Mouse (Mus musculus): ENCODE data around the gene Arpin. TPM values are rescaled to one million over a fixed set of nuclear protein-coding genes. Genes with fewer than 3 reads are reported as not detected.

Arpin gene
- polyA plus RNA-seq (2015; fragmentation: Nextera tagmentation; extraction: Ambion mirVana), result 19.0 and 20.3 TPM in 2 replicates

DNA sequence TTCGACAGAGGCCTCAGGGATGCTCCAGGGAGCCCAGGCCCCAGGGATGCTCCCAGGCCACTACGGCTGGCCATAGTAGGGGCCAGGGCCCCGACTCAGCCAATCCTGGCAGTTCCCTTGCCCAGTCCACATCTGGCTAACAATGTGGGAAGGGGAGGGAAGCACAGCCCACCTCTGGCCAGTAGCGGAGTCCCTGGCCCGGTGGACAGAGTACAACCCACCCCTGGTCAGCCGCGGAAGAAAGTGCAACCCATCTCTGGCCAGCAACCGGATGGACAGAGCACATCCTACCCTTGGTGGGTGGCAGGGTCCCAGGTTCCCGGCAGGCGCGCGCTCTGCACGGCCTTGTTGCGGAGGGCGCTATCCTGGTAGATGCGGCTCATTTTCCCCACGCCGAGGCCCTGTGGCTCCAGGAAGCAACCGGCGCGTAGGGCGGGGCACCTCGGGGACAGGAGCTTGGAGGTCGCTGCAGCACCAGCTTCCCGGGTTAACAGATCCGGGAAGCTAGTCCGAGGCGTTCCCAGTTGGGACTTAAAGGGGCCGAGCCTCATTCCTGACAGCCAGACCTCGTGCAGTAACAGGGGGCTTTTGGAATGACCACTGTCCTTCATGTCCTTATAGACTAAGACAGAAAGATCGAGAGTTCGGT, at the start of gene Arpin:
TSS of gene Arpin (minus strand) at position 498 of the 649 bp plus-strand sequence.
- H3K27ac ChIP-seq, result peak within 1 kb of the TSS; percentile 50
- ATAC-seq (ENCODE audit: low FRiP score), result peak; percentile 69
- peaks cover 3% of the 10 kb centered on the region; the same call in 1 of the 2 replicates for H3K27me3 ChIP-seq
- 0 out of 2 replicates have a peak, but pooled peaks cover 4% of the 10 kb centered on the region for H3K36me3 ChIP-seq
- 2% methylated on average over 32 of the region's 32 CpGs for WGBS
- H3K4me1 ChIP-seq (replicated peaks), result peaks cover 22% of the 10 kb centered on the region
- peak within 1 kb of the TSS; percentile 65 for H3K4me2 ChIP-seq
- H3K4me3 ChIP-seq, result peak within 1 kb of the TSS; percentile 50
- H3K9me3 ChIP-seq, result no peaks in the 10 kb centered on the region
- peak within 1 kb of the TSS; percentile 74 for H3K9ac ChIP-seq

DNA sequence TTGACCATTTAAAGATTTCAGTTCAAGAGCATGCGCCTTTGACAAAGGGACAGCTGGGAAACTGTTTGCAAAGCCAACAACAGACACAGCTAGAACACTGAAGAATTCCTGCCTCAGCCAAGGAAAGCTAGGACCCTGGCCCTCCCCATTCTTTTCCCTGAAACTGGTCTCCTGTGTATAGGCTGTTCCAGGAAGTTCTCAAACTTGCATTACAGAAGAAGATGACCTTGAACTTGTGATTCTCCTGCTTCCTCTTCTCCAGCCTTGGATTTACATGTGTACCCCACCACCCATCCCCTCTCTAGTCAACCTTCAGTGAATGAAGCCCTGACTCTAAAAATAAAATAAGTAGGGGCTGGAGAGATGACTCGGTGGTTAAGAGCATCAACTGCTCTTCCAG, 40.2 kb upstream of the Arpin start:
- Histone ChIP-seq H3K27me3 (no peaks in the 10 kb centered on the region), H3K9me3 (no peaks in the 10 kb centered on the region), H3K9ac (no peak overlapping the region), H3K4me2 (no peak overlapping the region), H3K4me1 (replicated peaks) (no peaks in the 10 kb centered on the region), H3K36me3 (no peaks in the 10 kb centered on the region), H3K4me3 (no peak overlapping the region), H3K27ac (no peak overlapping the region)
- no peak for ATAC-seq (ENCODE audit: low FRiP score)
- 89% methylated on average over 2 of the region's 2 CpGs for WGBS

DNA sequence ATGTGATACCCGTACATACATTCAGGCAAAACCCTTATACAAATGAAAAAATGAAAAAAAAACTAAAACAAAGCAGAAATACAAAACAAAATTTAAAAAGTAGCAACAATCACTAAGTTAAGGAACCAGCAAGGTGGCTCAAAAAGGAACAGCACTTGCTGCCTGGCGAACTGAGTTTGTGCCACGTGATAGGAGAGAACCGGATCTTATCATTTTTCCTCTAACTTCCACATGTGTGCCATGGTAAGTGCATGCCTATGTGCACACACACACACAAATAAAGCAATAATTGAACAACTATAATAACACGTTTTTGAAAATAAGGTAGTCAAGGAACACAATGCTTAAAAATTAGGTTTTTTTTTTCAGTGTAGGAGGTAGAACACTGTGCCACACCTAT, 37.0 kb upstream of the Arpin start:
- no peak for ATAC-seq (ENCODE audit: low FRiP score)

DNA sequence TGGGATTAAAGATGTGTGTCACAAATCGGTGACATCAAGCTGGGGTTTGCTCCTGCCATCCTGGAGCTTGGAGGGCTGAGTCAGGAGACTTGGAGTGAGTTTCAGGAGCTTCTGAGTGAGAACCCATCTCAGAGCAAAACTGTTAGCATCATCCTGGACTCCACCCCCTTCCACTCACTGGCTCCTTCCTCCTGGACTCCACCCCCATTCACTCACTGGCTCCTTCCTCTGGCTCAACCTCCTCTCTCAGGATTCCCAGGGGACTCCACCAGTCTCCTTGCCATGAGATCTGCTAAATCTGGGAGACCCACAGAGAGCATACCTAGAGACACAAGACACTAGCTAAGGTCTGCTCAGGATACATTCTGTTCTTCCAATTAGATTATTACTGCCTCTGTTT, 35.2 kb upstream of the Arpin start:
- Histone ChIP-seq H3K4me2 (no peak overlapping the region), H3K9me3 (no peaks in the 10 kb centered on the region), H3K9ac (no peak overlapping the region), H3K27me3 (no peaks in the 10 kb centered on the region), H3K4me1 (replicated peaks) (no peaks in the 10 kb centered on the region), H3K36me3 (no peaks in the 10 kb centered on the region), H3K4me3 (no peak overlapping the region), H3K27ac (no peak overlapping the region)
- no peak for ATAC-seq (ENCODE audit: low FRiP score)
- WGBS, result 59% methylated on average over 1 of the region's 1 CpGs

More for the DNA sequence above, 37.0 kb upstream of the Arpin start:
- H3K27ac ChIP-seq, result no peak overlapping the region
- no peak overlapping the region for H3K4me3 ChIP-seq
- no peaks in the 10 kb centered on the region for H3K9me3 ChIP-seq
- no peak overlapping the region for H3K4me2 ChIP-seq
- H3K4me1 ChIP-seq (replicated peaks), result no peaks in the 10 kb centered on the region
- no peaks in the 10 kb centered on the region for H3K36me3 ChIP-seq
- 88% methylated on average over 5 of the region's 5 CpGs for WGBS
- no peaks in the 10 kb centered on the region for H3K27me3 ChIP-seq
- no peak overlapping the region for H3K9ac ChIP-seq

DNA sequence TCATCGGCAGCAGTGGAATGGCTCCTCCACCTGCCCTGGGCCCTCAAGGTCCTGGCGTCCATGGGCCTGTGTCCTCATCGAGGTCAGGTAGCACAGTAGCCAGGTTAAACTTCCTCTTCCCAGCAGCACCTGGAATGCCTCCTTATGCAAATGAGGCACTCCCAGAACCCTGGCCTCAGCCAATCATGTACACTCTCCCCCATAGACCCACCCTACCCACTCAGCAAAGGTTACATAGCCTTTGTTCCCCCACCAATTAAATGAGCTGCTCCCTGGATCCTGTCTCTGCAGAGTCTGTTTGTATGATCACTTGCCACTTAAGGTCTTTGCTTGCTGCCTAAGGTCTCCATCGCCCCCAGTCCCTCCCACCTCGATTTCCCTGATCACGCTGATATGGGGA, 33.2 kb upstream of the Arpin start:
- Histone ChIP-seq H3K36me3 (no peaks in the 10 kb centered on the region), H3K27me3 (no peaks in the 10 kb centered on the region), H3K9ac (no peak overlapping the region), H3K4me1 (replicated peaks) (no peaks in the 10 kb centered on the region), H3K4me2 (no peak overlapping the region), H3K4me3 (no peak overlapping the region), H3K9me3 (no peaks in the 10 kb centered on the region), H3K27ac (no peak overlapping the region)
- ATAC-seq (ENCODE audit: low FRiP score), result no peak
- 79% methylated on average over 6 of the region's 6 CpGs for WGBS

DNA sequence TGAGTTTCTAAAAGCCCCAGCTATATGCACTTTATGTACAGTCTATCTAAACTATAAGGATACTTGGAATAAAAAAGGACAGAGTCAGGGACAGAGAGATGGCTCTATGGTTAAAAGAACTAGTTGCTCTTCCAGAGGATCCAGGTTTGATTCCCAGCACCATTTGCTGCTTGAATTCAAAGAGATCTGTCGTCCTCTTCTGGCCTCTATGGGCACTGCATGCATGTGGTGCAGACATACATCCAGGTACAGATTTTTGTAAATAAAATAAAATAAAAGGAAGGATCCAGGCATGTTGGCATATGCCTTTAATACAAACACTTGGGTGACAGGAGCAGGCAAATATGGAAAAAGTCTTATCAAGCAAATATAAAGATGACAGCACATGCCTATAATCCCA, 26.4 kb upstream of the Arpin start:
- WGBS, result 70% methylated on average over 1 of the region's 1 CpGs
- Histone ChIP-seq H3K27ac (no peak overlapping the region), H3K9me3 (no peaks in the 10 kb centered on the region), H3K4me2 (no peak overlapping the region), H3K9ac (no peak overlapping the region), H3K36me3 (no peaks in the 10 kb centered on the region), H3K27me3 (no peaks in the 10 kb centered on the region), H3K4me3 (no peak overlapping the region), H3K4me1 (replicated peaks) (no peaks in the 10 kb centered on the region)
- no peak for ATAC-seq (ENCODE audit: low FRiP score)

DNA sequence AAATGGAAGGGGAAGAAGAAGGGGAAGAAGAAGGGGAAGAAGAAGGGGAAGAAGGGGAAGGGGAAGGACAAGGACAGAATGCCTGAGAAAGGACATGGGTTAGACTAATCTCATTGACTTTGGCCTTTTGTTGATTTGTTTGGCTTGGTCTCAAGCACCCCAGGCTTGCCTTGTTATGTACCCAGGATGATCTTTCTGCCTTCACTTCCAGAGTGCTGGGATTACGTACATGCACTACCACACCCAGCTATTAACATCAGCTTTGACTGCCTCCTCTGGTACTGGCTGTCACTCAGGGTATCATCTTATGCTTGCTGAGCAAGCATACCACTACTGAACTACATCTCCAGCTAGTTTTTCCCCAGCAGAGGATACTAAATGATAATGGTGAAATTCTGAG, 21.0 kb upstream of the Arpin start:
- no peaks in the 10 kb centered on the region for H3K4me1 ChIP-seq (replicated peaks)
- H3K4me3 ChIP-seq, result no peak overlapping the region
- H3K36me3 ChIP-seq, result no peaks in the 10 kb centered on the region
- H3K9me3 ChIP-seq, result no peaks in the 10 kb centered on the region
- ATAC-seq (ENCODE audit: low FRiP score), result no peak
- no peaks in the 10 kb centered on the region for H3K27me3 ChIP-seq
- no peak overlapping the region for H3K4me2 ChIP-seq
- no peak overlapping the region for H3K27ac ChIP-seq
- no peak overlapping the region for H3K9ac ChIP-seq
- 88% methylated on average over 1 of the region's 1 CpGs for WGBS

DNA sequence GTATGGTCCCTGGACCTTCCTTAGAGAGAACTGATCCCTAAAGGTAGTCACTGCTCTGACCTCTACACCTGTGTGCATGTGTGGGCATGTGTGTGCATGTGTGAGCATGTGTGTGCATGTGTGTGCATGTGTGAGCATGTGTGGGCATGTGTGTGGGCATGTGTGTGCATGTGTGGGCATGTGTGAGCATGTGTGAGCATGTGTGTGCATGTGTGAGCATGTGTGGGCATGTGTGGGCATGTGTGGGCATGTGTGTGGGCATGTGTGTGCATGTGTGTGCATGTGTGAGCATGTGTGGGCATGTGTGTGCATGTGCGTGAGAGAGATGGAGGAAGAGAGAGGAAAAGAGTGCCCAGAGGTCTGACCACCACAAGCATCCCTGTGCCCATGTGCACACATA, 19.7 kb upstream of the Arpin start:
- no peaks in the 10 kb centered on the region for H3K4me1 ChIP-seq (replicated peaks)
- H3K36me3 ChIP-seq, result no peaks in the 10 kb centered on the region
- WGBS, result 86% methylated on average over 1 of the region's 1 CpGs
- H3K9me3 ChIP-seq, result no peaks in the 10 kb centered on the region
- no peak overlapping the region for H3K9ac ChIP-seq
- no peak overlapping the region for H3K27ac ChIP-seq
- H3K4me3 ChIP-seq, result no peak overlapping the region
- ATAC-seq (ENCODE audit: low FRiP score), result no peak
- no peaks in the 10 kb centered on the region for H3K27me3 ChIP-seq
- H3K4me2 ChIP-seq, result no peak overlapping the region

DNA sequence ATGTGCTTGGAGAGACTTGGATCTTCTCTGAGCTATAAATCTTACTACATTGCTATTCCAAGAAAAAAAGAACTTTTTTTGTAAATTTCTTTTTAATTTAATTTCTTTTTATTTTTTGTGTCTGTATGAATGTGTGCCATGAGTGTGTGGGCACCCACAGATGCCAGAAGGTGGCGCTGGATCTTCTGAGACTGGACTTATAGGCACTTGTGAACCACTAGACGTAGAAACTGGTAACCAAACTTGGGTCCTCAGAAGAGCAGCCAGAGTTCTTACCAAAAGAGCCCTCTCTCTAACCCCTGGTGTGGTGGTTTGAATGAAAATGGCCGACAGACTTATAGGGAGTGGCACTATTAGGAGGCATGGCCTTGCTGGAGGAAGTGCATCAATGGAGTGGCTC, 15.9 kb upstream of the Arpin start:
- H3K36me3 ChIP-seq, result no peaks in the 10 kb centered on the region
- H3K9me3 ChIP-seq, result no peaks in the 10 kb centered on the region
- H3K9ac ChIP-seq, result no peak overlapping the region
- no peak overlapping the region for H3K4me3 ChIP-seq
- H3K27ac ChIP-seq, result no peak overlapping the region
- no peaks in the 10 kb centered on the region for H3K4me1 ChIP-seq (replicated peaks)
- WGBS, result 72% methylated on average over 3 of the region's 3 CpGs
- no peaks in the 10 kb centered on the region for H3K27me3 ChIP-seq
- H3K4me2 ChIP-seq, result no peak overlapping the region
- no peak for ATAC-seq (ENCODE audit: low FRiP score)

DNA sequence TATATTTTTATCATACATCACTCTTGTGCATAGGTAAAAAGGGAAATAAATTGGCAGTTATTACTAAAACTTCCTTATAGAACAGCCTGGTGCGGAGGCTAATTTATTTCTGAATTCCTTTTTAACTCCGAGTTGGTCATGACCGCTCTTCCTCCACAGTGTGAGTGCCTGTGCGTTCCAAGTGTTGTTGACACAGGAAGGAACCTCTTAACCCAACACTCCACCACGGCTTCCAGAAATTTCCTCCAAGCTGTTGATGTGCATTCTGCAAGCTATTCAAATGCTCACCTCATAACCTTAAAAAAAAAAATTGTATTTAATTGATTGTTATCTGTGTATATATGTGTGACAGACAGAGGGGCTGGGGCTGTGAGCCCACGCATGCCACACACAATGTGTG, 15.1 kb upstream of the Arpin start:
- H3K9ac ChIP-seq, result no peak overlapping the region
- no peaks in the 10 kb centered on the region for H3K27me3 ChIP-seq
- H3K4me3 ChIP-seq, result no peak overlapping the region
- ATAC-seq (ENCODE audit: low FRiP score), result no peak
- no peak overlapping the region for H3K27ac ChIP-seq
- no peaks in the 10 kb centered on the region for H3K9me3 ChIP-seq
- 82% methylated on average over 6 of the region's 6 CpGs for WGBS
- no peak overlapping the region for H3K4me2 ChIP-seq
- no peaks in the 10 kb centered on the region for H3K4me1 ChIP-seq (replicated peaks)
- no peaks in the 10 kb centered on the region for H3K36me3 ChIP-seq

DNA sequence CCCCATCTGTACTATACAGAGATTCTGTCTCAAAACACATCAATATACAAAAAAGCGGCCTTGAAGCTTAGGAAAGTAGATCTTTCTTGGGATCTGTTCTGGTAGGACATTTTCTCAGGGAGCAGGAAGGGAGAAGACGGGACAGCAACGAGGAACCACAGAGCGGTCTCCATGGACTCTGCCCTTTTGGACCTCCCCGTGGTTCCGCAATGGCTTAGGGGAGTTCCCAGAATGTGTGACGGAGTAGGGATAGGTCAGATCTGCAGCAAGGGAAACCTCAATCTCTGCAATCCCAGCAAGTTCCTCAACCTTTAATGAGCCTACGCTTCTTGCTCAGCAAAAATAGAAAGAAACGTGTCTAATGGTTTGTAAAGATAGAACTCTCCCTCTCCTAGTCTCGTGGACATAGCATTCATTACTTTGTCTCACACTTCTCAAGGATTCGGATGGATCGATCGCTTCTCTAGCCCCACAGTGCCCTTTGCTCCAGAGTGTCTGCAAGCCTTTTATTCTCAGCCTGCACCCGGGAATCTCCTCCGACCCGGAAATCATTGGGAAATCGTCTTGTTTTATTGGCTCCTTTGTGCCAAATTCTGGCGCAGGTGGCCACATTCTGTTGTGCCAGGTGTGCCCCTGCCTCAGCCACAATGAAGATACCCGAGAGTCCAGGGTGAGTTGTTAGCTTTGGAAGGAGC, 499 bp upstream of the Arpin start:
- H3K27ac ChIP-seq, result peak overlapping the region; percentile 50
- ATAC-seq (ENCODE audit: low FRiP score), result peak; percentile 43; the same call in 1 of the 2 replicates
- peak overlapping the region; percentile 65 for H3K4me2 ChIP-seq
- H3K9me3 ChIP-seq, result no peaks in the 10 kb centered on the region
- peak overlapping the region; percentile 74 for H3K9ac ChIP-seq
- WGBS, result 7% methylated on average over 19 of the region's 19 CpGs
- H3K4me1 ChIP-seq (replicated peaks), result peaks cover 22% of the 10 kb centered on the region
- H3K27me3 ChIP-seq, result peaks cover 3% of the 10 kb centered on the region; the same call in 1 of the 2 replicates
- H3K4me3 ChIP-seq, result peak overlapping the region; percentile 50
- H3K36me3 ChIP-seq, result no peaks in the 10 kb centered on the region

DNA sequence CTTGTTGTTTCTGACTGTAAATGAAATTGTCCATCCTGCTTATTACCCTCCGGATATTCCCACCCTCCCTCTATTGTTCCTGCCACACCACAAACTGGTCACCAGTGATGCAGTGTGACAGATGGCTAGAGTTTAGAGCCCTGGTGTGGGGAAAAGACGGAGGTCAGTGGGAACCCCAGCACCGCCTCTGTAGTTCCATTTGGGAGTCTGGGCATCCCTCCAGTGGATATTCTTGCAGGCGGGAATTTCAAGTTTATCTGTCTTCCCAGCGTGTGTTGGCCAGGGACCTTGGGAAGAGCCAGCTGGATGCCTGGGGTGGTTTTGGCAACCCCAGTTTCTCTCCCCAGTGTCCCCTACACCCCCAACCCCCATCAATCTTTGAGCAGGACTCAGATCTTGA, 698 bp downstream of the Arpin start:
- peak overlapping the region; percentile 74 for H3K9ac ChIP-seq
- H3K4me3 ChIP-seq, result peak overlapping the region; percentile 50
- H3K4me2 ChIP-seq, result peak overlapping the region; percentile 65
- 0 out of 2 replicates have a peak, but pooled peaks cover 4% of the 10 kb centered on the region for H3K36me3 ChIP-seq
- WGBS, result 39% methylated on average over 5 of the region's 5 CpGs
- H3K9me3 ChIP-seq, result no peaks in the 10 kb centered on the region
- H3K4me1 ChIP-seq (replicated peaks), result peaks cover 22% of the 10 kb centered on the region
- ATAC-seq (ENCODE audit: low FRiP score), result peak; percentile 47; the same call in 1 of the 2 replicates
- peaks cover 3% of the 10 kb centered on the region; the same call in 1 of the 2 replicates for H3K27me3 ChIP-seq
- H3K27ac ChIP-seq, result peak overlapping the region; percentile 50
